Mouse (Mus musculus): ENCODE results near the gene Gtpbp6. TPM values are rescaled to one million over a fixed set of nuclear protein-coding genes. Genes with fewer than 3 reads are reported as not detected.

The Gtpbp6 gene
- polyA plus RNA-seq, 1 experiment from 2014 or later: 7.7 TPM

Other genes with a start within 250 kb of the Gtpbp6 start
- 0.20 and 0.24 TPM in 2 replicates for gene Gm15446, start 184.8 kb downstream of the Gtpbp6 start, polyA plus RNA-seq (2015; fragmentation: Nextera tagmentation; extraction: Ambion mirVana)
- gene Zfp932, start 111.7 kb downstream of the Gtpbp6 start, polyA plus RNA-seq (2015; fragmentation: Nextera tagmentation; extraction: Ambion mirVana): 4.8 and 5.8 TPM in 2 replicates
- gene Gm17655, start 35.7 kb downstream of the Gtpbp6 start, polyA plus RNA-seq (2015; fragmentation: Nextera tagmentation; extraction: Ambion mirVana): 1.7 and 2.1 TPM in 2 replicates
- gene Gm35315, start 13.8 kb downstream of the Gtpbp6 start, polyA plus RNA-seq (2015; fragmentation: Nextera tagmentation; extraction: Ambion mirVana): 0.71 and 0.82 TPM in 2 replicates
- 0.55 and 0.62 TPM in 2 replicates for gene Plcxd1, start 8.2 kb downstream of the Gtpbp6 start, polyA plus RNA-seq (2015; fragmentation: Nextera tagmentation; extraction: Ambion mirVana)
- 1.0 and 1.4 TPM in 2 replicates for gene Zfp605, start 1.9 kb upstream of the Gtpbp6 start, polyA plus RNA-seq (2015; fragmentation: Nextera tagmentation; extraction: Ambion mirVana)
- gene Chfr, start 27.6 kb upstream of the Gtpbp6 start, polyA plus RNA-seq (2015; fragmentation: Nextera tagmentation; extraction: Ambion mirVana): 17.9 and 19.5 TPM in 2 replicates
- 6.8 and 7.0 TPM in 2 replicates for gene Golga3, start 68.5 kb upstream of the Gtpbp6 start, polyA plus RNA-seq (2015; fragmentation: Nextera tagmentation; extraction: Ambion mirVana)
- gene Ankle2, start 122.8 kb upstream of the Gtpbp6 start, polyA plus RNA-seq (2015; fragmentation: Nextera tagmentation; extraction: Ambion mirVana): 13.1 and 14.3 TPM in 2 replicates
- 25.7 and 27.1 TPM in 2 replicates for gene Pgam5, start 161.7 kb upstream of the Gtpbp6 start, polyA plus RNA-seq (2015; fragmentation: Nextera tagmentation; extraction: Ambion mirVana)
- 44.6 and 45.0 TPM in 2 replicates for gene Pxmp2, start 178.0 kb upstream of the Gtpbp6 start, polyA plus RNA-seq (2015; fragmentation: Nextera tagmentation; extraction: Ambion mirVana)
- gene Pole, start 178.1 kb upstream of the Gtpbp6 start, polyA plus RNA-seq (2015; fragmentation: Nextera tagmentation; extraction: Ambion mirVana): 14.4 and 16.4 TPM in 2 replicates
- 0.09 TPM in 1 of 2 replicates, not detected in the other for gene P2rx2, start 235.0 kb upstream of the Gtpbp6 start, polyA plus RNA-seq (2015; fragmentation: Nextera tagmentation; extraction: Ambion mirVana)
- not detected in 2 replicates for gene Lrcol1, start 236.5 kb upstream of the Gtpbp6 start, polyA plus RNA-seq (2015; fragmentation: Nextera tagmentation; extraction: Ambion mirVana)